Mouse (Mus musculus): ENCODE measurements around the gene Mast4. TPM values are rescaled to one million over a fixed set of nuclear protein-coding genes. Genes with fewer than 3 reads are reported as not detected.
"Not testable (repeated sequence)": the region's sequence is repeated elsewhere in the genome, so short reads cannot be mapped to it uniquely, and the experiment has no call there.

The Mast4 gene
- polyA plus RNA-seq, 1 experiment from 2014 or later: 45.4 TPM

DNA sequence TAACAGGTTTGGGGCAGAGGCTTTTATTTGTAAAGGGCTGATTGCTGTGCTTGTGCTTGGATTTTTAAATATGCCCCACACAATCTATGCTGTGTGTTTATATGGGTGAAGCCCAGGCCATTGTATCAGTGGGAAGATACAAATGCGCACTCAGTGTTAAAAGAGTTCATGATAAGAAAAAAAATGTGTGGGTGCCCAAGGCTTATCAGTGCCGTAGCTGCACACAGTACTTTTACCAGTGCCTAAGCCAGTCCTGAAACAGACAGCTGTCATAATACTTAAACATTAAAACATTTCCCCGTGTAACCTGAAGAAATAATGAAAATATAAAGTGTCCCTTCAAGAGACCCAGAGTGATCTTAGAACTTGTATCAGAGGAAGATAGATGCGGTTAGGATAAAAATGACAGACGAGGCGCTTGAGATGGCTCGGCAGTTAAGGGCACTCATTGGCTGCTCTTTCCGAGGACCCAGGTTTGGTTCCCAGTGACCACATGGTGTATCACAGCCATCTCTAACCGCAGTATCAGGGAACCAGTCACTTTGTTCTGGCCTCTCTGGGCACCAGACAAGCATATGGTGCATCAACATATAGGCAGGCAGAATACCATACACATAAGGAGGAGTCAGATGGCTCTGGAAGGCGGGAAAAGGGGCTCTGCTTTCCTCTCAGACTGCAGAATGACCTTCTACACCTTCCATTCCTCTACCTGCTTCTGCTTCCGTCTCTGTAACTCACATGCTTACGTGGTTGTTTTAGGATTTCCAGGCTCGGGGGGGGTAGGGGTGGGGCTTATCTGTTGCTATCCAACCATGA lies 594.4 kb downstream of the Mast4 start:
- Histone ChIP-seq H3K4me2 (no peak overlapping the region), H3K4me3 (ENCODE audit: low read depth, low read length) (no peak overlapping the region), H3K36me3 (ENCODE audit: control insufficient read depth, insufficient read depth, low read length) (peaks cover 20% of the 10 kb centered on the region), H3K4me1 (ENCODE audit: control insufficient read depth, insufficient read depth, low read length) (no peaks in the 10 kb centered on the region), H3K27me3 (ENCODE audit: control insufficient read depth, insufficient read depth, low read length) (no peaks in the 10 kb centered on the region), H3K9ac (ENCODE audit: low read depth, low read length) (no peak overlapping the region), H3K9me3 (replicated peaks; ENCODE audit: control insufficient read depth, low read length) (no peaks in the 10 kb centered on the region), H3K27ac (ENCODE audit: low read depth, low read length) (no peak overlapping the region)
- no peak for ATAC-seq (replicated peaks; ENCODE audit: insufficient number of reproducible peaks, low FRiP score, low TSS enrichment)
- WGBS (ENCODE audit: insufficient replicate concordance): 82% methylated on average over 13 of the region's 13 CpGs

DNA sequence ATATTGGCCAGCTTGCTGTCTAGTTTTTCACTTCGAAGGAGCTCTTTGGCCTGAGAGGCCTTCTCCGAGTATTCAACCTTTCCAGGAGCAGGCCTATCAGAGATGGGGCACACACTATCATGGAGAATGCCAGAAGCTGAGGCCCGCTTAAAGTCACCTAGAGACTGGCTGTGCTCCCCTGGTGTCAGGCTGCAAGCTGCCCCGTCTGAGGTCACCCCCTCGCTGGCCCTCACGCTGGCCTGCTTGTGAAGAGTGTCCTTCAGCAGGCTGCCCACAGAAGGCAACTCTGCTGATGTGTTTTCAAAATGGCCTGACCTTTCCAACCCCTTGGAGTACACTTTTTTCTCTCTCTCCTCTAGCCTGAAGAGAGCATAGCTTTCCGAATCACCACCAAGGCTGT lies 596.5 kb downstream of the Mast4 start:
- H3K9me3 ChIP-seq (replicated peaks; ENCODE audit: control insufficient read depth, low read length): no peaks in the 10 kb centered on the region
- no peaks in the 10 kb centered on the region for H3K27me3 ChIP-seq (ENCODE audit: control insufficient read depth, insufficient read depth, low read length)
- no peak overlapping the region for H3K9ac ChIP-seq (ENCODE audit: low read depth, low read length)
- no peak overlapping the region for H3K4me3 ChIP-seq (ENCODE audit: low read depth, low read length)
- H3K27ac ChIP-seq (ENCODE audit: low read depth, low read length): no peak overlapping the region
- WGBS (ENCODE audit: insufficient replicate concordance): 85% methylated on average over 7 of the region's 7 CpGs
- H3K4me2 ChIP-seq: no peak overlapping the region
- no peak for ATAC-seq (replicated peaks; ENCODE audit: insufficient number of reproducible peaks, low FRiP score, low TSS enrichment)
- H3K36me3 ChIP-seq (ENCODE audit: control insufficient read depth, insufficient read depth, low read length): peaks cover 20% of the 10 kb centered on the region
- no peaks in the 10 kb centered on the region for H3K4me1 ChIP-seq (ENCODE audit: control insufficient read depth, insufficient read depth, low read length)

DNA sequence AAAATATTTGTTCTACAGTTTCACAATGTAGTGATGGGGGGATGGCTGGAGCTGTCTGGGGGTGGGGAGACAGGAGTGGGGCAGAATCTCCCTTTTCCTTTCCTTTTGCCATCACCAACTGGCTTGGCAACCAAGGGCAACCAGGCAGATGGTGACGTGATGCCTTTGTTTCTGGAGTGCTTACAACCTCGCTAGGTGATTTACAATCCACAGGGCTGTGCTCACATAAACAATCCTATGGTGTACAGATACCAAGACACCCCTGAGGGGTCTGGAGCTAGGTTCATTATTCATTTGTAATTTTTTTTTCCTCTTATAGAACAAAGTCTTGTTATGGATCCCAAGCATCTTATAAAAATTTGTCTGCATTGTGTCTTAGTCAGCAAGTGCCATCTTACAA lies 601.2 kb downstream of the Mast4 start:
- peaks cover 10% of the 10 kb centered on the region; the same call in 1 of the 2 replicates for H3K36me3 ChIP-seq (ENCODE audit: control insufficient read depth, insufficient read depth, low read length)
- no peak for ATAC-seq (replicated peaks; ENCODE audit: insufficient number of reproducible peaks, low FRiP score, low TSS enrichment)
- H3K27ac ChIP-seq (ENCODE audit: low read depth, low read length): no peak overlapping the region
- no peaks in the 10 kb centered on the region for H3K9me3 ChIP-seq (replicated peaks; ENCODE audit: control insufficient read depth, low read length)
- no peak overlapping the region for H3K4me2 ChIP-seq
- H3K4me3 ChIP-seq (ENCODE audit: low read depth, low read length): no peak overlapping the region
- WGBS (ENCODE audit: insufficient replicate concordance): 73% methylated on average over 2 of the region's 2 CpGs
- H3K4me1 ChIP-seq (ENCODE audit: control insufficient read depth, insufficient read depth, low read length): no peaks in the 10 kb centered on the region
- H3K27me3 ChIP-seq (ENCODE audit: control insufficient read depth, insufficient read depth, low read length): no peaks in the 10 kb centered on the region
- no peak overlapping the region for H3K9ac ChIP-seq (ENCODE audit: low read depth, low read length)

- not testable (repeated sequence) for H3K9me3 ChIP-seq (replicated peaks; ENCODE audit: control insufficient read depth, low read length); H3K9ac ChIP-seq (ENCODE audit: low read depth, low read length); H3K27me3 ChIP-seq (ENCODE audit: control insufficient read depth, insufficient read depth, low read length); ATAC-seq (replicated peaks; ENCODE audit: insufficient number of reproducible peaks, low FRiP score, low TSS enrichment); H3K4me3 ChIP-seq (ENCODE audit: low read depth, low read length); H3K27ac ChIP-seq (ENCODE audit: low read depth, low read length); H3K4me1 ChIP-seq (ENCODE audit: control insufficient read depth, insufficient read depth, low read length); H3K4me2 ChIP-seq; H3K36me3 ChIP-seq (ENCODE audit: control insufficient read depth, insufficient read depth, low read length)
- WGBS (ENCODE audit: insufficient replicate concordance): 84% methylated on average over 7 of the region's 7 CpGs
Observed at GRCm38 (mm10) chr13:102728951-102729350, 605.3 kb downstream of the Mast4 start.

GRCm38 (mm10) chr13:102728035-102728434 lies 606.3 kb downstream of the Mast4 start:
- H3K4me3 ChIP-seq (ENCODE audit: low read depth, low read length): no peak overlapping the region
- no peak overlapping the region for H3K27ac ChIP-seq (ENCODE audit: low read depth, low read length)
- H3K36me3 ChIP-seq (ENCODE audit: control insufficient read depth, insufficient read depth, low read length): no peaks in the 10 kb centered on the region
- no peaks in the 10 kb centered on the region for H3K4me1 ChIP-seq (ENCODE audit: control insufficient read depth, insufficient read depth, low read length)
- no peak for ATAC-seq (replicated peaks; ENCODE audit: insufficient number of reproducible peaks, low FRiP score, low TSS enrichment)
- WGBS (ENCODE audit: insufficient replicate concordance): 64% methylated on average over 3 of the region's 3 CpGs
- H3K27me3 ChIP-seq (ENCODE audit: control insufficient read depth, insufficient read depth, low read length): no peaks in the 10 kb centered on the region
- H3K9me3 ChIP-seq (replicated peaks; ENCODE audit: control insufficient read depth, low read length): no peaks in the 10 kb centered on the region
- no peak overlapping the region for H3K9ac ChIP-seq (ENCODE audit: low read depth, low read length)
- no peak overlapping the region for H3K4me2 ChIP-seq

DNA sequence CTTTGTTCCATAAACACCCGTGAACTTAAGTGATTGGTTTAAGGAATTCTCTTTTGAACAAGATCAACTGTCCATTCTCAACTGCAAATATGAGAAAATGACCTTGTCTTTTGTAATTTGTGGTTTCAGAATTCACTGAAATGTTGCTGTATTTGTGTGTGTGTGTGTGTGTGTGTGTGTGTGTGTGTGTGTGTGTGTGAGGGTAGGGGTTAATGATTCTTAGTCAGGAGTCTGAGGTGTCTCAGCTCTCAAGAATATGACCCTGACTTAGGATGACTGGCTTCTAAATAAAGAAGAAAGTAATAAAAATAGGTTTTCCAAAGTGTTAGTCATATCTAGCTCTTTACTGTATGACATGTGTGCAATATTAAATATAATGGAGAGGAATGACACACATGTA lies 607.4 kb downstream of the Mast4 start:
- H3K9me3 ChIP-seq (replicated peaks; ENCODE audit: control insufficient read depth, low read length): no peaks in the 10 kb centered on the region
- H3K4me2 ChIP-seq: no peak overlapping the region
- no peak overlapping the region for H3K27ac ChIP-seq (ENCODE audit: low read depth, low read length)
- ATAC-seq (replicated peaks; ENCODE audit: insufficient number of reproducible peaks, low FRiP score, low TSS enrichment): no peak
- no peaks in the 10 kb centered on the region for H3K36me3 ChIP-seq (ENCODE audit: control insufficient read depth, insufficient read depth, low read length)
- no peak overlapping the region for H3K9ac ChIP-seq (ENCODE audit: low read depth, low read length)
- no peaks in the 10 kb centered on the region for H3K27me3 ChIP-seq (ENCODE audit: control insufficient read depth, insufficient read depth, low read length)
- no peaks in the 10 kb centered on the region for H3K4me1 ChIP-seq (ENCODE audit: control insufficient read depth, insufficient read depth, low read length)
- WGBS (ENCODE audit: insufficient replicate concordance): 86% methylated on average over 1 of the region's 1 CpGs
- no peak overlapping the region for H3K4me3 ChIP-seq (ENCODE audit: low read depth, low read length)

DNA sequence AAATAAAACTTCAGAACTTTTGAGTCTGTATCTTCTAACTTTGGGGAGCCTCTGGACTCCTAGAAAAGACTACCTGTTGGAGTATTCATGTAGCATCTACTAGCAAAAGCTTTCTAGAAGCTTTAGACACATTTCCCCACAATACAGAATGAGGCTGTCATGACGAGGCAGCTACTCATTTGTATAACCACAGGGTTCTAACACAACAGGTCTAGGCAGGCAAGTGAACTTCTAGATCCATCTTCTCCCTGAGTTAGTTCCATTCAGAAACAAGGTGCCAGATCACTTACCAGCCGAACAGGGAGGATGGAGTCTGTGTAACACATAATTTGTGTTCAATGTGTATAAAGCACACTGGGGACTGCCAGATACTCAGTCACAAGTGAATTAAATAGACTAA lies 608.4 kb downstream of the Mast4 start:
- H3K36me3 ChIP-seq (ENCODE audit: control insufficient read depth, insufficient read depth, low read length): no peaks in the 10 kb centered on the region
- no peaks in the 10 kb centered on the region for H3K4me1 ChIP-seq (ENCODE audit: control insufficient read depth, insufficient read depth, low read length)
- no peaks in the 10 kb centered on the region for H3K9me3 ChIP-seq (replicated peaks; ENCODE audit: control insufficient read depth, low read length)
- H3K27me3 ChIP-seq (ENCODE audit: control insufficient read depth, insufficient read depth, low read length): no peaks in the 10 kb centered on the region
- H3K4me2 ChIP-seq: no peak overlapping the region
- no peak for ATAC-seq (replicated peaks; ENCODE audit: insufficient number of reproducible peaks, low FRiP score, low TSS enrichment)
- no peak overlapping the region for H3K27ac ChIP-seq (ENCODE audit: low read depth, low read length)
- H3K9ac ChIP-seq (ENCODE audit: low read depth, low read length): no peak overlapping the region
- H3K4me3 ChIP-seq (ENCODE audit: low read depth, low read length): no peak overlapping the region
- WGBS (ENCODE audit: insufficient replicate concordance): 74% methylated on average over 2 of the region's 2 CpGs

DNA sequence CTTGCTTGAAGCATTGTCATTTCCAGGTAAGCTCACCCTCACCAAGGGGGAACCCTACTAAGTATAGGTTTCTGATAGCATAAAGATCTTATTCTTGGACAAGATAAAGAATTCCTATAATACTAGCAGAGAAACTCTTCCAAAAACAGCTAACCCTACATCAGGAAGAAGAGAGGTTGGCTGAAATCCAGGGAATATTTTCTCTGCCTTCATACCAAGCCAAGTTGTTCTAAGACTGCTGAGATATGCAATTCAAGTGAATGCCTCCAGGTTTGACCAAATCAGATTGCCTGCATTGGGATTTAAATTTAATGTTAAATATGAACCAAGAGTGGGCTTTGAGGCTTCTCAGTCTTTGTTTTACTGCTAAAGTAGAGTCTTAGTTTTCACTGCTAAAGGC lies 608.9 kb downstream of the Mast4 start:
- H3K4me2 ChIP-seq: no peak overlapping the region
- H3K27ac ChIP-seq (ENCODE audit: low read depth, low read length): no peak overlapping the region
- no peak overlapping the region for H3K9ac ChIP-seq (ENCODE audit: low read depth, low read length)
- no peaks in the 10 kb centered on the region for H3K9me3 ChIP-seq (replicated peaks; ENCODE audit: control insufficient read depth, low read length)
- no peak for ATAC-seq (replicated peaks; ENCODE audit: insufficient number of reproducible peaks, low FRiP score, low TSS enrichment)
- H3K4me3 ChIP-seq (ENCODE audit: low read depth, low read length): no peak overlapping the region
- H3K27me3 ChIP-seq (ENCODE audit: control insufficient read depth, insufficient read depth, low read length): no peaks in the 10 kb centered on the region
- no peaks in the 10 kb centered on the region for H3K36me3 ChIP-seq (ENCODE audit: control insufficient read depth, insufficient read depth, low read length)
- no peaks in the 10 kb centered on the region for H3K4me1 ChIP-seq (ENCODE audit: control insufficient read depth, insufficient read depth, low read length)

DNA sequence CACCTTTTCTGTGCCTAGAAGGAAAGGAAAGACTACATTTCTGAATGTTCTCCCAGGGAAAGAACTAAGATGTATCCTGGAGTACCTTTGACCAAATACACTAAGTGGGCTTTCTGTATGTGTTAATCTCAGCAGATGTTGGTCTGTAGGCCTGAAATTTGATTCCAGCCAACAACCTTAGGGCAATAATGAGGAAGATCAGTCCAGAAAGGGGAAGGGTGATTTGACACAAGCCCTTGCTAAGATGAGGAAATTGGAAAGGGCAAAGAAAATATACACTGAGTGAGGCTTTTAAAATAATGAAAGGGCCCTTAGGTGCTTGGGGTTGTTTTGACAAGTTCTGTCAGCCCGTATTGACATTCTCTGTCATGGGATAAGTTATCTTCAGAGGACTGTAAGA lies 617.3 kb downstream of the Mast4 start:
- Histone ChIP-seq H3K27ac (ENCODE audit: low read depth, low read length) (no peak overlapping the region), H3K36me3 (ENCODE audit: control insufficient read depth, insufficient read depth, low read length) (no peaks in the 10 kb centered on the region), H3K4me1 (ENCODE audit: control insufficient read depth, insufficient read depth, low read length) (no peaks in the 10 kb centered on the region), H3K27me3 (ENCODE audit: control insufficient read depth, insufficient read depth, low read length) (no peaks in the 10 kb centered on the region), H3K4me2 (no peak overlapping the region), H3K9ac (ENCODE audit: low read depth, low read length) (no peak overlapping the region), H3K4me3 (ENCODE audit: low read depth, low read length) (no peak overlapping the region), H3K9me3 (replicated peaks; ENCODE audit: control insufficient read depth, low read length) (no peaks in the 10 kb centered on the region)
- 61% methylated on average over 1 of the region's 1 CpGs for WGBS (ENCODE audit: insufficient replicate concordance)
- ATAC-seq (replicated peaks; ENCODE audit: insufficient number of reproducible peaks, low FRiP score, low TSS enrichment): no peak
